Mouse (Mus musculus): ENCODE measurements around the gene Mrfap1.

- TF ChIP-seq CTCF (IDR thresholded peaks at IDR 0.05; ENCODE audit: borderline replicate concordance, control insufficient read depth, extremely low read depth, insufficient read depth, low read length, poor library complexity) (no peak), POLR2A (IDR thresholded peaks at IDR 0.05; ENCODE audit: control insufficient read depth, extremely low read depth, insufficient read depth, low read length, poor library complexity) (no peak)
Observed at GRCm38 (mm10) chr5:36777186-36777585, 19.4 kb downstream of the Mrfap1 start.

Measured in thymus, adult 2 months (tissue).